Mouse (Mus musculus): ENCODE results near the gene Ctdnep1. TPM values are rescaled to one million over a fixed set of nuclear protein-coding genes. Genes with fewer than 3 reads are reported as not detected.
A peak's percentile ranks its signal among the peaks of the same experiment; 100 is the strongest.
"Not testable (repeated sequence)": the region's sequence is repeated elsewhere in the genome, so short reads cannot be mapped to it uniquely, and the experiment has no call there.

Ctdnep1 gene
- total RNA-seq, 1 experiment from 2014 or later = 42.8 TPM

GRCm38 (mm10) chr11:69999666-70000065 is 18.7 kb downstream of the Ctdnep1 start:
- no peak for ATAC-seq (ENCODE audit: extremely low read depth, insufficient number of reproducible peaks, low FRiP score, poor library complexity, severe bottlenecking)

GRCm38 (mm10) chr11:70000396-70000898 is 19.5 kb downstream of the Ctdnep1 start, which contains the start of gene Dvl2:
Gene Dvl2, plus strand, starts transcription at chr11:70000595.
- ATAC-seq (ENCODE audit: extremely low read depth, insufficient number of reproducible peaks, low FRiP score, poor library complexity, severe bottlenecking) = peak; percentile 39

GRCm38 (mm10) chr11:70001159-70001558 is 20.2 kb downstream of the Ctdnep1 start:
- no peak for ATAC-seq (ENCODE audit: extremely low read depth, insufficient number of reproducible peaks, low FRiP score, poor library complexity, severe bottlenecking)

- ATAC-seq (ENCODE audit: extremely low read depth, insufficient number of reproducible peaks, low FRiP score, poor library complexity, severe bottlenecking) = peak; percentile 36; the same call in 1 of the 2 replicates
These were observed 20.9 kb downstream of the Ctdnep1 start for GRCm38 (mm10) chr11:70001865-70002264.

GRCm38 (mm10) chr11:70002471-70002870 is 21.5 kb downstream of the Ctdnep1 start:
- ATAC-seq (ENCODE audit: extremely low read depth, insufficient number of reproducible peaks, low FRiP score, poor library complexity, severe bottlenecking) = no peak

GRCm38 (mm10) chr11:70005521-70005920 is 24.6 kb downstream of the Ctdnep1 start:
- peak; percentile 25; the same call in 1 of the 2 replicates for ATAC-seq (ENCODE audit: extremely low read depth, insufficient number of reproducible peaks, low FRiP score, poor library complexity, severe bottlenecking)

GRCm38 (mm10) chr11:70010033-70010432 is 29.1 kb downstream of the Ctdnep1 start:
- ATAC-seq (ENCODE audit: extremely low read depth, insufficient number of reproducible peaks, low FRiP score, poor library complexity, severe bottlenecking) = no peak

GRCm38 (mm10) chr11:70010548-70010947 is 29.6 kb downstream of the Ctdnep1 start:
- no peak for ATAC-seq (ENCODE audit: extremely low read depth, insufficient number of reproducible peaks, low FRiP score, poor library complexity, severe bottlenecking)

- ATAC-seq (ENCODE audit: extremely low read depth, insufficient number of reproducible peaks, low FRiP score, poor library complexity, severe bottlenecking) = no peak
These were observed 30.0 kb downstream of the Ctdnep1 start for GRCm38 (mm10) chr11:70010961-70011360.

GRCm38 (mm10) chr11:70012931-70013330 is 32.0 kb downstream of the Ctdnep1 start:
- ATAC-seq (ENCODE audit: extremely low read depth, insufficient number of reproducible peaks, low FRiP score, poor library complexity, severe bottlenecking) = no peak

GRCm38 (mm10) chr11:70013408-70013807 is 32.5 kb downstream of the Ctdnep1 start:
- ATAC-seq (ENCODE audit: extremely low read depth, insufficient number of reproducible peaks, low FRiP score, poor library complexity, severe bottlenecking) = no peak

GRCm38 (mm10) chr11:70014051-70014450 is 33.1 kb downstream of the Ctdnep1 start:
- no peak for ATAC-seq (ENCODE audit: extremely low read depth, insufficient number of reproducible peaks, low FRiP score, poor library complexity, severe bottlenecking)

- peak; percentile 86 for ATAC-seq (ENCODE audit: extremely low read depth, insufficient number of reproducible peaks, low FRiP score, poor library complexity, severe bottlenecking)
These were observed 34.1 kb downstream of the Ctdnep1 start, which contains the start of gene Acadvl for GRCm38 (mm10) chr11:70014880-70015558. Gene Acadvl, minus strand, starts transcription at chr11:70015411.

GRCm38 (mm10) chr11:70015677-70016076 is 34.7 kb downstream of the Ctdnep1 start:
- no peak for ATAC-seq (ENCODE audit: extremely low read depth, insufficient number of reproducible peaks, low FRiP score, poor library complexity, severe bottlenecking)

GRCm38 (mm10) chr11:70016177-70016576 is 35.2 kb downstream of the Ctdnep1 start:
- not testable (repeated sequence) for ATAC-seq (ENCODE audit: extremely low read depth, insufficient number of reproducible peaks, low FRiP score, poor library complexity, severe bottlenecking)

- ATAC-seq (ENCODE audit: extremely low read depth, insufficient number of reproducible peaks, low FRiP score, poor library complexity, severe bottlenecking) = no peak
These were observed 35.7 kb downstream of the Ctdnep1 start, which contains the start of gene Dlg4 for GRCm38 (mm10) chr11:70016669-70017068. Gene Dlg4, plus strand, starts transcription at chr11:70016942.

- ATAC-seq (ENCODE audit: extremely low read depth, insufficient number of reproducible peaks, low FRiP score, poor library complexity, severe bottlenecking) = no peak
These were observed 36.3 kb downstream of the Ctdnep1 start for GRCm38 (mm10) chr11:70017199-70017767.

- ATAC-seq (ENCODE audit: extremely low read depth, insufficient number of reproducible peaks, low FRiP score, poor library complexity, severe bottlenecking) = no peak
These were observed 37.4 kb downstream of the Ctdnep1 start for GRCm38 (mm10) chr11:70018131-70018990.

- ATAC-seq (ENCODE audit: extremely low read depth, insufficient number of reproducible peaks, low FRiP score, poor library complexity, severe bottlenecking) = no peak
These were observed 38.6 kb downstream of the Ctdnep1 start for GRCm38 (mm10) chr11:70019495-70020021.
